Mouse (Mus musculus): ENCODE data around the gene Txnrd1. TPM values are rescaled to one million over a fixed set of nuclear protein-coding genes. Genes with fewer than 3 reads are reported as not detected.

The Txnrd1 gene
- total RNA-seq, 2 experiments from 2014 or later = 30.6 to 35.2 TPM

DNA sequence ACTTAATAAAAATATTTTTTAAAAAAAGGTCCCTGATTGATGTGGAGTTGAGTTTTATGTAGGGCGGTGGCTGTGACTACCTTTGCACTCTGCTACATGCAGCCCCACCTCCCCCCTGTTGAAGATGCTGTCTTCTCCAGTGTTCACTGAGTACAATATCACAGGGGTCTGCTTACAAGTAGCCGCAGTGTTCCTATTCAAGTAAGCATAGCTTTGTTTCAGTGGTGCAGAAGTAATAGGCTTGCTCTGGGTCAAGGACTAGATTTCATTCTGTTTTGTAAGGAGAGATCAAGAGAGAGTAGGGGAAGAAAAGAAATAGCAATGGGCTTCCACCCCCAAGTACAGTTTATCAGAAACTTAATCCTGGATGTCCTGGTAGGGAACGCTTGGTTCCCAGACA lies 16.2 kb upstream of the Txnrd1 start:
- no peak for DNase-seq

- DNase-seq = no peak
Measured at GRCm38 (mm10) chr10:82817936-82818335, 15.8 kb upstream of the Txnrd1 start.

- DNase-seq = no peak
Measured at GRCm38 (mm10) chr10:82818661-82819060, 15.1 kb upstream of the Txnrd1 start.

GRCm38 (mm10) chr10:82823108-82823778 lies 10.5 kb upstream of the Txnrd1 start:
- no peak for DNase-seq

DNA sequence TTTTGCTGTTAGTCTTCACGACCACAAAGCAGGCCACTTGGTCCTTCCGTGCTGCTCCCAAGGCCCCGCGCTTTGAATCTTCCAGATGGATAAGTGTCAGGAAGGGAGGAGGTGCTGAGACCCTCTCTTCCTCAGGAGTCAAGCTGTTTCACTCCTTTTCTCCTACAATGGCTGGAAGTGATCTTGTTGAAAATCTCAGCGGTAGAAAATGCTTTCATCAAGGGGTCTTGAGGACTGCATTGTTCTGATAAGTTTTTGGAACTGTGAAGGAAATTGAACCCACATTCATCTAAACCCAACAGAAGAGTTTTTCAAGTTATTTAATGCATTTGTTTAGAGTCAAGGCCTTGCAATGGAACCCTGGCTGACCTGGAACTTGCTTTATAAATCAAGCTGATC lies 10.0 kb upstream of the Txnrd1 start:
- DNase-seq = no peak

GRCm38 (mm10) chr10:82824541-82824940 lies 9.2 kb upstream of the Txnrd1 start:
- DNase-seq = no peak

DNA sequence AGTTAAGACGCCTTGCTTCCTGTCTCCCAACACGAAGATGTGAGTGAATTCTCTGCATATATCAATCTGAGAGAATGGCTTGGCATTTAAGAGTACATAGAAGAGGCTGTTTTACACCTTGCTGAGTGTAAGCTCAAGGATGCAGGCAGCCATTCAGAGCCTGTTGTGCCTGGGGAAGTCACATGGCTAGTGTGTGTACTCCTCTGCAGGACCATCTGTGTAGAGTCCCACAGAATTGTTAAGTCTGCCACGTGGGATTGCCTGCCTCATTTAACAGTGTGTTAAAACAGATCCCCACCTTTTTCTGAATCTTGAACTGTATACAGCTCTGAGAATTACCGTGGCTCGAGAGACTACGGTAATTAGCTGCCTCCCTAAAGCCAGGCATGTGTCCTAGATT lies 7.2 kb upstream of the Txnrd1 start:
- no peak for DNase-seq

- no peak for DNase-seq
Measured at GRCm38 (mm10) chr10:82835898-82836297, 2.1 kb downstream of the Txnrd1 start.

DNA sequence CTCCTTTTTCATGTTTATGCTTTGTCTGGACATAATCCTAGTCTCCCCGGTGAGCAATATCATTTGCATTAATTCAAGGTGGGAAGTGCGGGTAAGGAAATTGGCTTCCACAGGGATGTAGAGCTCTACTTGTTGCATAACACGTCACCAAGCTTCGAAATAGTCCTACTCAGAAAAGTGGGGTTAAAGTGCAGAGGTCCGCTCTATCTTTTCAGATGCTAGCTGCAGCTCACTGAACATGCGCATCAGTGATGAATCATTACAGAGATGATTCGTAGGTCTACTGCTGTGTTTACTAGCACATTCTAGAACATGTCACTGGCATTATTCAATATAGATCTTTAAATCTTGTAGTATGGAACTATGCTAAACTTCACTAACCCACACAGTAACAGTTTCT lies 4.6 kb downstream of the Txnrd1 start:
- no peak for DNase-seq

DNA sequence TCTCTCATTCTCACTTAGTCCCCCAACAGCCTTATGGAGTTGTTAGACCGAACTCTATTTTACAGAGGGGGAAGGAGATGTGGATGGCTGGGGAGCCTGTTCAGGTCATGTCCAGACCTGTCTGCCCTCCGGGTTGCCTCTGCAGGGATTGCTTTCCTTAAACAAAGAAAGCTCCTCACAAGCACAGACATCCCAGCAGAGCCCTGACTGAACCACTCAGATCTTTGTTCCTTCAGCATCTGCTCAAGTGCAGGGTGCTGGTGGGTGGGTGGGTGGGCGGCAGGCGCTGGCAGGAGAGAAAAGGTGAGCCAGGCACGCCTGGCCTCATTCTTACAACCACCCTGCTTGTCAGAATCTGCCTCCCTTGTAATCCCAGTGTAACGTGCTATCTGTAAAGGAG lies 10.3 kb downstream of the Txnrd1 start:
- DNase-seq = no peak

DNA sequence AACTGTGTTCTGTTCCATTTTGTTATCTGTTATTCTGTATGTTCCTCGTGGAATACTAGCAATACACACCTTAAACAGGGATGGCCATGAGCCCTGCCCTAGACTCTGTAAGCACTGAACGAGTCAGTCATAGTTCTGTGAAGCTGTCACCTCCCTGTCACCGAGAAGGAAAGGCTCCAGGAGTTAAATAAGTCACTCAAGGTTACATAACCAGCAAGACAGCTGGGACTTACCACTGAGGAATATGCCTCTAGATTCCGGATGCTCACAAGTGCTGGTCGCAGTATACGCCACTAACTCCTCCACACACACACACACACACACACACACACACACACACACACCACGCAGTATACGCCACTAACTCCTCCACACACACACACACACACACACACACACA lies 11.0 kb downstream of the Txnrd1 start:
- no peak for DNase-seq

- no peak for DNase-seq
Measured at GRCm38 (mm10) chr10:82847821-82848459, 14.2 kb downstream of the Txnrd1 start.

DNA sequence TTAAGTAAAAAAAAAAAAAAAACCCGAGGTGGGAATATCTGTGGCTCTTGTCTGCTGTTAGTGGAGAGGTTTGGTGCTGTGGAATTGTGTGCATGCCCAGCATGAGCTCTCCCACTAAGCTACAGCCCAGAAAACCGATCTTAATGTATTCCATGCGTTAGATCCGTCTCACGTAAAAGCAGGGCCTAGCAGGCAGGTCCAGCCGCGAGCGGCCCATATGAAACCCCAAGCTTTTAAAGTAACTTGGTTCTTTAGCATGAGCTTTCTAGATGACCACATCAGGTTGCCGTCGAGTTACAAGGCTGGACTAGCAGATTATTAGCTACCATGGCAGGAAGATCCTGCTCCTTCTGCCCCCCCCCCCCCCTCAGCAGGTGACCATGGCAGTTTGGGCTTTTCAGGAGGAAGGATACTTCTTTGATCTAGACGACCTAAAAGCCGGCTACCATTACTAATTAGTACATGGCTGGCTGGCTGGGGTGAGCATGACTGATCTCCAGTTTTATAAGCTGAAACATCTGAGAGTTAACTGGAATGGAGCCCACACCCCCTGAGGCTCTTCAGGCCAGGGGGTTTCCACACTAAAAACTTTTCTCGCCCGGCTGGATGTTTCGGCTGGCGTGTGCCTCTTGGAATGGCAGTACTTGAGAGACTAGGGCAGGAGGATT lies 16.1 kb downstream of the Txnrd1 start:
- no peak for DNase-seq

DNA sequence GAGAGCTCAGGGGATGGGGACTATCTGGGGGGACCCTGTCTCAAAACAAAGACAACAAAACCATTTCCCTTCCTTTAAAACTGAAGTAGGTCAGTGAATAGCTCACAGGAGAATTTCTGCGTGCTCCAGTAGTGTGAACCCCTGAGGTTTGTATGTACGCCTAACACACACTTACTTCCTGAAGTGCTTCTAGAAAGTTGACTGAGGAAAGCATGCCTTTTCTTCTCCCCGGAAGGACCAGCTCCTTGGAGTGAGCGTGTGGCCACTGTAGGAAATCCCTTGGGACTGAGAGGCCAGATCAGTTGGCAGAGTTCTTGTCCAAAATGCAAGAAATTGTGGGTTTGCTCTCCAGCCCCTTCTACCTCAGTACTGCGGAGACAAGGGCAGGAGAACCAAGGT lies 16.6 kb downstream of the Txnrd1 start:
- no peak for DNase-seq

- DNase-seq = no peak
Measured at GRCm38 (mm10) chr10:82851751-82852150, 18.0 kb downstream of the Txnrd1 start.

DNA sequence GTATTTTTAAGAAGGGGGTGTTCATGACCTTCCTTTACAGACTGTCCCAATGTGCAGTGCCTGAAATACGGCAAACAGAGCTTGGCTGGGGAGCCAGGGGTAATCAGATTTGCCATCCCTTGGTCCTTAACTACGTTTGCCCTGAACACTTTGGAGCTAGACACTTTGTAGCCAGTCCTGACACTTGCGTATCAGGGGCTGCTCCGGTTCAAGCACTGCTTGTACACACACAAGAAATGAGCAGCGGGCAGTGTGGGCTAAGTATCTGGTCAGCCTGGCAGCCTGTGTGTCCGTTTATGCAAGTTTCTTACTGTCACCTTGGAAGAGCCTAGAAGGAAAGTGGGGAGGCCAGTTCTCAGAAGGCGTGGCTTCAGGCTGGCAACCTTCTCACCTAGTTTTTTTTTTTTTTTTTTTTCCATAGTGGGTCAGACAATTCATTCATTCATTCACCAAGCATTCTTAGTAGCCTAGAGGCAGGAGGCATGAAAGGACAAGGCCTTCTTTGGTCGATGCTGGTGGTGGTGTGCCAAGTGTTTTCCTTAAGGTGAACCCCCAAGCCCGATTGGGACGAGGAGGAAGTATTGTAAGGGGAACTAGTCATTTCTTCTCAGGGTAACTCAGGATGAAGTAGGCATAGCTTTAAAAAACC lies 24.4 kb downstream of the Txnrd1 start:
- DNase-seq = no peak

DNA sequence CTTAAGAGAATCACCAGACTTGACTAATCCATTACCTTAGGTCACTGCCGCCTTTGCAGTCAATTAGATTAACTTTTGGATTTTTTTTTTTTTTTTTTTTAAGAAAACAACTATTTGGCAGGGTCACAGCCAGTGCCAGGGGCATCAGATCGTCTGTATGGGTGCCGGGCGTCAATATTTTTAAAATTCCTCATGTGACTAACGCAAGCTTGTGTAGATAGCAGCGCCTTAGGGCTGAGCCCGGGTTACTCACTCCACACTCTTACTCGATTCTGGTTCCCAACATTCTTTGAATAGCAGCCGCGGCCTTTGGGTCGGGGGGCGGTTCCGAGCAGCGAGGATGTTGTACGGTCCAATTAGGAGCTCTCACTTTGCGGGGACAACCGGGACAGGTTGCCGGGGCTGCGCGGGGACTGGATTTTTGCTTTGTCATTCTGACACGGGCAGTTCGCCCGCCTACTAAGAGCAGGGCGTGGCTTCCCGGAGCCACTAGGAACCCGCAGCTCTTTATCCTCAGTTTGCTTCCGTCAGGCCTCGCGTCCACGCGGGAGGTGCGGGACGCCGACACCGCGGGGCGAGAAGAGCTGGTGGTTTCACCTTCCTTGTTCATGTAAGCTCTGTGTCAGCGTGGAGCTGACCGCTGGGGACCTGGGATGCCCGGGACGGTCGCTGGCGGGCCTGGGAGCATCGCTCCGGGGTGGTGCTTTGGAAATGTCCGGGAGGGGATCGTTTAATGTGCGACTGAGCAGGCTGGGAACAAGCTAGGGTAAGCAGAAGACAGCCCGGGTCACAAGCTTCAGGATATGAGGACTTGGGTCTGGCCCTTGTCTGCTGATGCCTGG lies 25.2 kb downstream of the Txnrd1 start:
- DNase-seq = peak; percentile 86

GRCm38 (mm10) chr10:82859533-82859915 lies 25.8 kb downstream of the Txnrd1 start:
- DNase-seq = peak; percentile 29

DNA sequence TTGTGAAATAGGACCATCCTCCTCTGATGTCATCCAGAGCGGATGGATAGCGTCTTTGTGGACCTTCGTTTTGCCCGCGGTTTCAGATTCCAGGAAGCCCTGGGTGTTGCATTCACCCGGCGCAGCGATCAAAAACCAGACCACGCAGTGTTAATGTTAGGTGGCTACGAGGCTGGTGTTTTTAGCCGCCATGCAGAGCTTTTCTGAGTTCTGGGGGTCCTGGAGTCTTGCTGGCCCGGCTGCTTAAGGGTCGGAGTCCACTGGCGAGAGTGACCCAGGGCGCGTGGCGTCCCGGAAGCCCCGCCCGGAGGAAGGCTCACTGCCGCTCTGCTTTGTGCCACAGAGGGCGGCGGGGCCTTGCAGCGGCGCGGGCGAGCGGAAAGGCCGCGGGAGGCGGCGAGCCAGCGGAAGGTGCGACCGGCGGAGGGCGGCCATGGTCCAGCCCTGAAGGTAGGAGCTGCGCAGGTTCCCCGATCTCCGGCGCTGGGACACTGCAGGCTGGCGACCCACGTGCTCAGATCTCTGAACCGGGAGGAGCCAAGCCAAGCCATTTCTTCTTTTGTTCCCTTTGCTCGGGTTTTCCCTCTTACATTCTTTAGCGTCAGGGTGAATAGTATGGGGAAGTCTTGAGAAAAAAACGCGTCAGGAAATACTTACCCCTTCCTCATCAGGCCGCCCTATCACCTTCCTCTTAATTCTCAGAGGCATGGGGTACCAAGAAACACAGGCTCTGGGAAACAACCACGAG lies 26.6 kb downstream of the Txnrd1 start:
- DNase-seq = peak; percentile 70

GRCm38 (mm10) chr10:82860929-82861315 lies 27.2 kb downstream of the Txnrd1 start:
- DNase-seq = no peak

- DNase-seq = no peak
Measured at GRCm38 (mm10) chr10:82863106-82863680, 29.4 kb downstream of the Txnrd1 start.

Measured in gastrocnemius, postnatal 10 days (tissue).